Mouse (Mus musculus): ENCODE measurements at regions not wholly inside any gene's neighbourhood (a gene's known extent, or its start where the extent isn't known, plus 50 kb on each side); places are given as distances from the start of the nearest gene placed in this dataset.

- DNase-seq: no peak
These were observed 1561.2 kb upstream of the Zeb2 start for GRCm38 (mm10) chr2:46678366-46678765.

- no peak for DNase-seq
These were observed 1552.5 kb upstream of the Zeb2 start for GRCm38 (mm10) chr2:46669517-46670291.

GRCm38 (mm10) chr2:46666990-46667337 lies 1549.8 kb upstream of the Zeb2 start:
- no peak for DNase-seq

- no peak for DNase-seq
These were observed 1549.1 kb upstream of the Zeb2 start for GRCm38 (mm10) chr2:46666084-46666989.

GRCm38 (mm10) chr2:46661876-46662275 lies 1544.7 kb upstream of the Zeb2 start:
- no peak for DNase-seq

GRCm38 (mm10) chr2:46660577-46660976 lies 1543.4 kb upstream of the Zeb2 start:
- DNase-seq: no peak

DNA sequence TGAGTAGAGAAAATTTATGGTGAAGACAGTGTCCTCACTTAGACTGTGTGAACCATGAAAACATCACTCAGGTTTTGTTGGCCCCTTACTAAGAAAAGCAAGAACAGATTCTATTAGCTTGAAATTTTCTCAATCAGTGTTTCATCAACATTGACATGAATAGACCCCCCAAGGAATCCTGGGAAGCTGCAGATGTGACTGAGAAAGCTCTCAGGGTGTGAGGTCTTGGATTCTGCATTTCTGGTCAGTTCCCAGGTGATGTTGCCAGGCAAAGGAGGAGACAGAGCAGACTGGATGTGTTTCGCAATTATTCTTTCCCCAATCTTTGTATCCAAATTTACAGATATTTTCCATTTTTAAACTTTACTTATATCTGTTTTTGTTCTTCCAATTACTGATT lies 1538.1 kb upstream of the Zeb2 start:
- DNase-seq: no peak

DNA sequence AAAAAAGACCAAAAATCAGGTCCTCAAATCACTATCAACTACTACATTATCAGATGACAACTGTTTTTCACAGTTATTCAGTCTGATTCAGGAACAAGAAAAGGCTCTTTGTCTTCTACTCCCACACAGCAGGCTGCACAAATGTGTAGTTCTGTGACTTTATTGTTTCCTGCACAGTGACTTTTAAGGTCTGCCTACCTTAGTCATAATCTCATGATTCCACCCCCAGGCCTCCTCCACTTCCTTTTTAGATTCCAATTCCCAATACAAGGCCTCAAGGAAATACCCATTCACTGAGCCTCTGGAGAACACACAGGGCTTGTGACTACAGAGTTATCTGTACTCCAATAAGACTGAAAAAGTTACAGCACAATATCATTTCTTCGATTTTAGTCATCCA lies 1535.4 kb upstream of the Zeb2 start:
- DNase-seq: no peak

DNA sequence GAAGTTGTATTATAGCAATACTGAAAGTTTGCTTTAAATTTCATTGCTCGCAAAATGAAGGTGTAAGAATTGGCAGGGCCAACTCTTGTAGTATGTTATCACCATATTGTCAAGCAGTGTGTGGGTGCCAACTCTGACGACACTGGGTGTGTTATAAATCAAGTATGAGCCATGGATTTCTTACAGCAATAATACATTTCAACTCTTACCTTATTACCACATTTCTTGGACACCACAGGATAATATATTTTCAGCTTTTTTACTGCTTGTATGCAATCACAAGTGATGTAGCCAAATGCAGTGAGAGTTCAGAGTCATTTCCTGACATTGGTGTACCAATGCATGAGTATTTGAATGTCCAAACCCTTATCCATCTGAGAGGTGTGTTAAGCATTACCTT lies 1529.2 kb upstream of the Zeb2 start:
- DNase-seq: no peak

GRCm38 (mm10) chr2:46609217-46609616 lies 1492.0 kb upstream of the Zeb2 start:
- no peak for DNase-seq

GRCm38 (mm10) chr2:46581773-46582172 lies 1464.6 kb upstream of the Zeb2 start:
- no peak for DNase-seq

DNA sequence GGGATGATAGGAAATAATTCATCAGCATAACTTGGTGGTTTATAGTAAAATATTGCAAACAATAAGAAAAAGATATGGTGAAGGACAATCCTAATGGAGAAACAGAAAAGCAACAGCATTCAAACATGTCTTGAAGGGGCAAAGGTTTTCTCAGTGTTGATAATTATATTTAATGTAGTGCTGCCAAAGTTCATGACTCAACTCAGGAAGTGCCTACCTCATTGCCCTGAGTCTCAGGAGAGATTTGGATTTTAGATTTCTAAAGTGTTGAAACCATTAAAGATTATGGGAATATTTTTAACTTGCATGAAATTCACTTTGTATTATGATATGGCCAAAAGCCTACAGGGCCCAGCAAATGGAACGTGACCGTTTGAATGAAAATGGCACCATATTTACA lies 1453.2 kb upstream of the Zeb2 start:
- DNase-seq: no peak

DNA sequence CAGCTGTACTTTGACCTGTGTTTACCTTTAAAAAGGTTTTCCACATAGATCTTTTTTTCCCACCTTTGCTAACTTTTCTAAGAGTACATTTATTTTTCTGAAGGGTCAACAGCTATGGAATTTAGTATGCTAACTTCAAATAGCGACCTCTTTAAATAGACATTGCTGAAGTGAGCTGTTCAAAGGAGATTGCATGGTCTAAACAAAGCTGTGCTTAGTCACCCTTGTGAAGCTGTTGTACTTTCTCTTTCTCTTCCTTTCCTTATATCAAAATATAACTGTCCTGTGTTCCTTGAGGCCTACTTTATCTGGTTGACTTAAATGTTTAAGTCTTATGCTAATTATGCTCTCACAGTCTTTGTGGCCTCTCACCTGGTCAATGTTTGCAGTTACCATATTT lies 1416.2 kb upstream of the Zeb2 start:
- DNase-seq: no peak

DNA sequence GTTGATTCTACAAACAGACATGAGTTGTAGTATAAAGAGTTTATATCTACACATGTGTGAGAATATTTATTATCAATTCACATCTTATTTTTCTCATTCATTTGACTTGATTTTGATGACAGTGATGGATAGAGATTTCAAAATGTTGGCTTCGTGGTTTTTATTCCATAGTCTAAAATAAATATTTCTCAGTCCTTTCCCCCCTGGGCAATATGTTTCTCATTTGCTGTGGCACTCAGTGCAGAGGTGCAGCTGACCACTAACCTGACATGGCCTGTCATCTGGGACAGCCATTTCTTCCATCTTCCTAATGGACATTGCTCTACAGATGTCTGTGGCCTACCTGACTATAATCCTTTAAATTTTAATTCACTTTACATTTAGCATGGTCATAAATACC lies 1413.5 kb upstream of the Zeb2 start:
- no peak for DNase-seq

DNA sequence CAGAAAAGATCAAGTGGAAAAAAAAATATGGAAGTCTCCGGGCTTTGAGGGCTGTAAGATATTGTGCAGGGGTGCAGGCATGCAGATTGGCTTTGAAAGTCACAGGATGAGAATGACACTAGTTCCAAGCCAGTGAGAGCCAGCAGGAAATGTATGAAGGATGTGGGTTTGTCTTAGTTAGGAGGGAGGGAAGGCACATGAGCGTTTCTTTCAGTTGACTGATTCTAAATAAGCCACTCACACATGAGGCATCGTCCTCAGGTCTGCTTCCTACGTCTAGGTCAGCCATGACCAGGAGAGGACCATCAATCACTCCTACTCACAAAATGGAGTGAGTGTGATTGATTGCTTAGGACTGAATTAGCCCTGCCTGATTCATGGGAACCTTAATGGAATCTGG lies 1408.0 kb upstream of the Zeb2 start:
- DNase-seq: no peak

- DNase-seq: no peak
These were observed 1407.4 kb upstream of the Zeb2 start for GRCm38 (mm10) chr2:46524625-46525024.

DNA sequence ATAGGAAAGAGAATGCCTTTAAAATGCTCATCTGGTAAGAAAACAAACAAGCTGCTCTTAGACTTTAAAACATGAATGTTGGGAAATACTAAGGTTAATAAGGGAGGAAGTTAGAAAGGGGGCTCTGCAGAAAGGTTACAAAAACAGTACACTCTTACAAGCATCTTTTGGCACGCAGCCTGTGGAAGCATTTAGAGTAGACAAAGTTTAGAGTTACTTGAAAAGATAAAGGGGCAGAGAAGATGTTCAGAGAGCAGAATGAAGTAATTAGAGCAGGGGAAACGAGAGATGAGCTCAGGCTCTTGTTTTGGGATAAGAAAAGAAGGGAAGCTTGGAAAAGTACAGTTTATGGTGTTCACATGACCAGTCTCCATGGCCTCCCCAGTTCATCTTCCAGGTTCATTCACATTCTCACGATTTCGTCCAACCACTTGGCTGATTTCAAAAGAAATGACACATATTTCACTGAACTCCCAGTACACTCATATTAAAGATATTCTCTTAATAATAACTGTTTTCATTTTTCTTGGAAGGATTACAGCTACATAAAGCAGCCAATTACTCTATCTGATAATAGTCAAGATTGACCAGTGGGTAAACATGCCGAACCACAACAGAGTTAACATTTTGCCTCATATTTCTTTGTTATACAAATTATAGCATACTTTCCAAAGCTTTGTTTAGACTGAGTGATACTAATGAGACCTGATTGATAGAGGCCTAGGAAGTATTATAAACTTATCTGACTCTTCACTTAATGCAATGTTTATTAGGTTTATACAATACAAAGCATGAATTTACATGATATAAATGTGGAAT lies 1404.2 kb upstream of the Zeb2 start:
- DNase-seq: no peak

DNA sequence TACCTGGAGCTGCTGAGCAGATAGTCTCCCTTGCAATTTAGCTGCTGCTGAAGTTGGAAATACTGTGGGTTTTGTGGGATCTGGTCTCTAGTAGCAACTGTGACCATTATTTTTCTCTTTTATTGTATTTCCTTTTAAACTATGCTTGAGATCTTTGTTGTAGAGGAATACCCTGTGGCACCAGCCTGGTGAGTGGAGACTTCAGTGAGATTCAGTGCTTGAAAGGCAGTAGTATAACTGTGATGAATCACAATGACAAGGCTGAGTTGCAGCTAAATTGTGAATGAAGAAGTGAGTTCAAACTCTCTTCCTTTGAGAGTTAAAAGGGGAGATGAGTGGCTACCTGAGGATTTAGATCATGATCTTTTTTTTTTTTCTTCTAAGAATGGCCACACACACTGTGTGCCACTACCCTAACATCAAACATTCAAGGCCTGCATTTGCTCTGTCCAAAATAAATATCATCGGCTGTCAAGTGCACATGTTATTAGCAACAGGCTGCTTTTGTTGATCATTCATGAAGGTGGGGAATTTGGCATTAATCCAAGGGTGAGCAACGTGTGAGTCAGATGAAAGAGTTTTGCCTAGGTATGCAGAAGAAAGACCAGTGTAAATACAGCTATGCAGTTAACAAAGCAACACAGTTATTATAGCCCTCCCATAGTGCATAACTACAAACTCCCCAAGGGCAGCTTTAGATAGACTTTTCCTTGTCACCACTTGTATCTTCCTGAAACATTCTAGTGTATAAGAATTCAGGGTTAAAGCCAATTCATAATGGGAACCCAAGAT lies 1395.2 kb upstream of the Zeb2 start:
- no peak for DNase-seq

DNA sequence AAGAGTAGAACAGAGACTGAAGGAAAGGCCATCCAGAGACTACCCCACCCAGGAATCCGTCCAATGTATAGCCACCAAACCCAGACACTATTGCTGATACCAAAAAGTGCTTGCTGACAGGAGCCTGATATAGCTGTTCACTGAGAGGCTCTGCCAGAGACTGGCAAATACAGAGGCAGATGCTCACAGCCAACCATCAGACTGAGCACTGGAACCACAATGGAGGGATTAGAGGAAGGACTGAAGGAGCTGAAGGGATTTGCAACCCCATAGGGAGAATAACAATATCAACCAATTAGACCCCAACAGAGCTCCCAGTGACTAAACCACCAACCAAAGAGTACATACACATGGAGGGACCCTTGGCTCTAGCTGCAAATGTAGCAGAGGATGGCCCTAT lies 1389.8 kb upstream of the Zeb2 start:
- no peak for DNase-seq

GRCm38 (mm10) chr2:46503074-46503473 lies 1385.9 kb upstream of the Zeb2 start:
- DNase-seq: no peak

GRCm38 (mm10) chr2:46492299-46492698 lies 1375.1 kb upstream of the Zeb2 start:
- no peak for DNase-seq

GRCm38 (mm10) chr2:46491081-46491480 lies 1373.9 kb upstream of the Zeb2 start:
- no peak for DNase-seq
